Mouse (Mus musculus) kidney, embryonic 14.5 days (tissue): ENCODE data around the gene Dnajc25. TPM values are rescaled to one million over a fixed set of nuclear protein-coding genes. Genes with fewer than 3 reads are reported as not detected.
A peak's percentile ranks its signal among the peaks of the same experiment; 100 is the strongest.

Experiments
- ATAC-seq: fragments of 200-750 bp; cut with Nextera tagmentation; 2 replicates; pipeline ENCODE4 v1.8.0; 2017; ENCODE audit warnings: moderate number of reproducible peaks, mild to moderate bottlenecking, moderate TSS enrichment, moderate library complexity; ENCODE audit not compliant: low FRiP score, low TSS enrichment
- H3K27ac ChIP-seq: fragments of 300-500 bp; sonication (generic); 2 replicates; pipeline ENCODE4 v1.5.1; 2014; ENCODE audit warnings: low read depth, mild to moderate bottlenecking, low read length, moderate library complexity, mixed read lengths
- H3K27me3 ChIP-seq: fragments of 300-500 bp; sonication (generic); 2 replicates; pipeline ENCODE4 v1.6.1; 2014; ENCODE audit warnings: mild to moderate bottlenecking, low read length; ENCODE audit not compliant: control insufficient read depth, insufficient read depth
- H3K36me3 ChIP-seq: fragments of 300-500 bp; sonication (generic); 2 replicates; pipeline ENCODE4 v1.6.1; 2014; ENCODE audit warnings: low read length, mixed read lengths; ENCODE audit not compliant: control insufficient read depth, insufficient read depth
- H3K4me1 ChIP-seq: fragments of 300-500 bp; sonication (generic); 2 replicates; pipeline ENCODE4 v1.6.1; 2014; ENCODE audit warnings: low read length, mixed read lengths; ENCODE audit not compliant: control insufficient read depth, insufficient read depth
- H3K4me2 ChIP-seq: fragments of 300-500 bp; sonication (generic); replicated peaks from 2 replicates; pipeline ENCODE4 v1.6.1; 2014; ENCODE audit warnings: low read depth, mild to moderate bottlenecking, low read length
- H3K4me3 ChIP-seq: fragments of 300-500 bp; sonication (generic); 2 replicates; pipeline ENCODE4 v1.5.1; 2014; ENCODE audit warnings: mild to moderate bottlenecking, low read length
- H3K9ac ChIP-seq: fragments of 300-500 bp; sonication (generic); 2 replicates; pipeline ENCODE4 v1.6.1; 2014; ENCODE audit warnings: low read depth, mild to moderate bottlenecking, low read length, moderate library complexity
- H3K9me3 ChIP-seq: fragments of 300-500 bp; sonication (generic); 2 replicates; pipeline ENCODE4 v1.6.1; 2016; ENCODE audit warnings: low read length; ENCODE audit not compliant: control insufficient read depth
- WGBS: fragments of 180-500 bp; shearing (Covaris S2); extraction: QIAGEN DNeasy Blood & Tissue Kit; methylation state at CpG from one replicate; pipeline ENCODE4 v1.1.7; 2014; 5-methylcytosine and 5-hydroxymethylcytosine counted together
- polyA plus RNA-seq: library from polyadenylated mRNA; unstranded; fragments of >200 nt; fragmentation: Nextera tagmentation; extraction: Ambion mirVana; gene quantifications from 2 replicates; pipeline ENCODE4 v1.2.1, GENCODE M21; 2014

The Dnajc25 gene
- polyA plus RNA-seq: 12.5 and 14.0 TPM in 2 replicates

- ATAC-seq: no peak
- H3K4me2 ChIP-seq: no peak within 1 kb of the TSS
- peaks cover 3% of the 10 kb centered on the region; the same call in 1 of the 2 replicates for H3K4me1 ChIP-seq
- no peaks in the 10 kb centered on the region for H3K27me3 ChIP-seq
- 0 out of 2 replicates have a peak within 1 kb of the TSS, but pooled peaks have one; percentile 6 for H3K27ac ChIP-seq
- H3K9ac ChIP-seq: no peak within 1 kb of the TSS
- no peaks in the 10 kb centered on the region for H3K36me3 ChIP-seq
- no peak within 1 kb of the TSS for H3K4me3 ChIP-seq
- no peaks in the 10 kb centered on the region for H3K9me3 ChIP-seq
- WGBS: 67% methylated on average over 4 of the region's 4 CpGs
These were observed at the start of gene Dnajc25 for GRCm38 (mm10) chr4:58994762-58995161. Dnajc25 (plus strand) TSS chr4:58995062.

GRCm38 (mm10) chr4:58948391-58948790 is 46.5 kb upstream of the Dnajc25 start:
- H3K36me3 ChIP-seq: no peaks in the 10 kb centered on the region
- H3K9me3 ChIP-seq: no peaks in the 10 kb centered on the region
- no peak overlapping the region for H3K4me3 ChIP-seq
- H3K27me3 ChIP-seq: 0 out of 2 replicates have a peak, but pooled peaks cover 2% of the 10 kb centered on the region
- H3K27ac ChIP-seq: no peak overlapping the region
- H3K9ac ChIP-seq: no peak overlapping the region
- H3K4me2 ChIP-seq: no peak overlapping the region
- peaks cover 5% of the 10 kb centered on the region; the same call in 1 of the 2 replicates for H3K4me1 ChIP-seq
- ATAC-seq: no peak
- WGBS: 92% methylated on average over 4 of the region's 4 CpGs

GRCm38 (mm10) chr4:58952630-58953029 is 42.2 kb upstream of the Dnajc25 start:
- no peak overlapping the region for H3K4me2 ChIP-seq
- no peak overlapping the region for H3K9ac ChIP-seq
- no peak for ATAC-seq
- no peak overlapping the region for H3K4me3 ChIP-seq
- H3K27me3 ChIP-seq: no peaks in the 10 kb centered on the region
- H3K9me3 ChIP-seq: no peaks in the 10 kb centered on the region
- WGBS: 93% methylated on average over 11 of the region's 11 CpGs
- H3K36me3 ChIP-seq: no peaks in the 10 kb centered on the region
- H3K27ac ChIP-seq: no peak overlapping the region
- no peaks in the 10 kb centered on the region for H3K4me1 ChIP-seq

GRCm38 (mm10) chr4:58961719-58962118 is 33.1 kb upstream of the Dnajc25 start:
- no peaks in the 10 kb centered on the region for H3K27me3 ChIP-seq
- H3K4me1 ChIP-seq: no peaks in the 10 kb centered on the region
- H3K4me2 ChIP-seq: no peak overlapping the region
- H3K27ac ChIP-seq: no peak overlapping the region
- no peak for ATAC-seq
- WGBS: 93% methylated on average over 15 of the region's 15 CpGs
- no peak overlapping the region for H3K9ac ChIP-seq
- no peaks in the 10 kb centered on the region for H3K9me3 ChIP-seq
- no peak overlapping the region for H3K4me3 ChIP-seq
- no peaks in the 10 kb centered on the region for H3K36me3 ChIP-seq

DNA sequence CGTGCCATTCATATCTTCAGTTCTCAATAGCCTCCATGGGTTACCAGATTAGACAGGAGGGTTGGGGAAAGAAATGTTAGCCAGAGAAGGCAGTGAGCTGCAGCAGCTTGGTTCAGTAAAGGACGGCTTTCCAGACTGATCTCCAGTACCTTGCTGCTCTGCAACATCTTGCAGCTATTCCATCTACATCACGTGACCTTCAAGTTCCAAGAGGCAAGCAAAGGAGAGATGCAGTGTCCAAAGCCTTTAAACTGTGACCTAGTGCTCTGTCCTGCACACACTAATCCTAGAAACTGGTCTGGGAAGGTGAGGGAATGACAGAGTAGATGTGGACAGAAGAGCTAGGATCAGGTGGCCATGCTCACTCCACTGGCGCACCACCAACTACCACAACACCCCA is 31.6 kb upstream of the Dnajc25 start:
- Histone ChIP-seq H3K27ac (no peak overlapping the region), H3K9me3 (no peaks in the 10 kb centered on the region), H3K36me3 (no peaks in the 10 kb centered on the region), H3K9ac (no peak overlapping the region), H3K4me1 (no peaks in the 10 kb centered on the region), H3K4me3 (no peak overlapping the region), H3K27me3 (no peaks in the 10 kb centered on the region), H3K4me2 (no peak overlapping the region)
- ATAC-seq: no peak
- WGBS: 98% methylated on average over 4 of the region's 4 CpGs

GRCm38 (mm10) chr4:58965136-58965535 is 29.7 kb upstream of the Dnajc25 start:
- ATAC-seq: no peak

DNA sequence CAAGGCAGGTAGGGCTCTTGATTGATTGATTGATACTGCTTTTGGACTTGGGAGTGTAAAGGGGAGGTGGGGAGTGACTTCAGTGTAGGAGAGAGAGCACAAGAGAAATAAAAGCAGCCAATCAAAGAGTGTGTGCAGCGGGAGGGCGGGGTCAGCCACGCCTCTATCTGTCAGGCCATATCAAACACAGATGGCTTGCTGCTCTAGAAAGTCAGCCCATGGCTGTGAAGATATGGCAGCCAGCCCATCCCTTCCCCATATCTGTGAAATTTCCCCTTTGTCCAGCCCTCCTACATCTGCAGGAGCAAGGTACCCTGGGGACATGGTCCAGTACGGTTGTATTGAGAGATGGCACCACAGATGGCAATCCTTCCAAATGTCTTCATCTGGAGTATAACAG is 24.2 kb upstream of the Dnajc25 start:
- H3K27ac ChIP-seq: no peak overlapping the region
- 86% methylated on average over 4 of the region's 4 CpGs for WGBS
- no peak overlapping the region for H3K4me3 ChIP-seq
- no peak for ATAC-seq
- no peaks in the 10 kb centered on the region for H3K4me1 ChIP-seq
- H3K4me2 ChIP-seq: no peak overlapping the region
- H3K36me3 ChIP-seq: no peaks in the 10 kb centered on the region
- H3K9ac ChIP-seq: no peak overlapping the region
- no peaks in the 10 kb centered on the region for H3K9me3 ChIP-seq
- no peaks in the 10 kb centered on the region for H3K27me3 ChIP-seq

More at GRCm38 (mm10) chr4:58965136-58965535, 29.7 kb upstream of the Dnajc25 start:
- WGBS: 96% methylated on average over 1 of the region's 1 CpGs
- H3K9me3 ChIP-seq: no peaks in the 10 kb centered on the region
- no peak overlapping the region for H3K4me3 ChIP-seq
- H3K27me3 ChIP-seq: no peaks in the 10 kb centered on the region
- no peaks in the 10 kb centered on the region for H3K36me3 ChIP-seq
- H3K4me2 ChIP-seq: no peak overlapping the region
- H3K27ac ChIP-seq: no peak overlapping the region
- H3K9ac ChIP-seq: no peak overlapping the region
- H3K4me1 ChIP-seq: no peaks in the 10 kb centered on the region

- Histone ChIP-seq H3K9ac (no peak overlapping the region), H3K9me3 (no peaks in the 10 kb centered on the region), H3K4me2 (no peak overlapping the region), H3K27ac (no peak overlapping the region), H3K36me3 (no peaks in the 10 kb centered on the region), H3K4me3 (no peak overlapping the region), H3K4me1 (no peaks in the 10 kb centered on the region), H3K27me3 (no peaks in the 10 kb centered on the region)
- WGBS: 83% methylated on average over 5 of the region's 5 CpGs
- no peak for ATAC-seq
These were observed 19.2 kb upstream of the Dnajc25 start for GRCm38 (mm10) chr4:58975711-58976110.

DNA sequence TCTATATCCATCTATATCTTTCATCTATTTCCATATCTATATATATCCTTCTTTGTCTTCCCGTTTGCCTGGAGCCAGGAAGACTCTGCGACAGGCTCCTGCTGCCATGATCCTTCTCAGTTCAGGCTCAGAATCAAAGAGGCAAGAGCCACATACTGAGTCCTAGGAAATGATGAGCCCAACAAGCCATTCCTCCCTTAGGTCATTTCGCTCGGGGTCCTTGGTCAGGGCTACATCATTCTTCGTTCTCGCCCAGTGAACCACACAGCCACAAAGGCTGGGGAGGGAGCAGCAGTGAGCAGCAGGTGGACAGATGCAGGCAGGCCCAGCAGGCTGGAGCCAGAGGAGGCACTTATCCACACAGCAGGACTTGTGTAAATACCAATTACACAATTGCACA is 13.4 kb upstream of the Dnajc25 start:
- Histone ChIP-seq H3K4me1 (no peaks in the 10 kb centered on the region), H3K36me3 (no peaks in the 10 kb centered on the region), H3K27ac (no peak overlapping the region), H3K4me2 (no peak overlapping the region), H3K27me3 (no peaks in the 10 kb centered on the region), H3K9me3 (no peaks in the 10 kb centered on the region), H3K4me3 (no peak overlapping the region), H3K9ac (no peak overlapping the region)
- 81% methylated on average over 6 of the region's 6 CpGs for WGBS
- ATAC-seq: no peak
